Mouse (Mus musculus) erythroid progenitor cell, adult 5-6 weeks (primary cell): ENCODE data around the gene Ttc16. TPM values are rescaled to one million over a fixed set of nuclear protein-coding genes. Genes with fewer than 3 reads are reported as not detected.

Source experiments
- total RNA-seq, 2 experiments: library from RNA; stranded (forward) in 1 of 2; stranded (reverse) in 1 of 2; fragments of 150-400 nt in 1 of 2; fragments of 186-747, 209-891 nt in 1 of 2; gene quantifications; 2 replicates each; pipeline versions ENCODE4 v1.2.3 to v1.2.4; 2015 to 2017; ENCODE audit warnings: low replicate concordance in 2 of 2

The Ttc16 gene
- total RNA-seq, 2 experiments from 2014 or later, result 1.3 TPM; not detected in 1

Other genes with a start within 250 kb of the Ttc16 start
- gene Fam102a, start 240.3 kb downstream of the Ttc16 start, total RNA-seq (2015; ENCODE audit: low replicate concordance), result 3.6 and 12.6 TPM in 2 replicates
- 0.77 and 3.0 TPM in 2 replicates for gene Fam102a, start 240.3 kb downstream of the Ttc16 start, total RNA-seq (2017; ENCODE audit: low replicate concordance)
- gene Dpm2, start 204.8 kb downstream of the Ttc16 start, total RNA-seq (2015; ENCODE audit: low replicate concordance), result 33.9 and 45.3 TPM in 2 replicates
- gene Dpm2, start 204.8 kb downstream of the Ttc16 start, total RNA-seq (2017; ENCODE audit: low replicate concordance), result 11.8 and 21.1 TPM in 2 replicates
- not detected in 2 replicates for gene Pip5kl1, start 200.8 kb downstream of the Ttc16 start, total RNA-seq (2015; ENCODE audit: low replicate concordance)
- gene Pip5kl1, start 200.8 kb downstream of the Ttc16 start, total RNA-seq (2017; ENCODE audit: low replicate concordance), result not detected in 2 replicates
- gene 9430097D07Rik, start 199.9 kb downstream of the Ttc16 start, total RNA-seq (2015; ENCODE audit: low replicate concordance), result not detected in 2 replicates
- gene 9430097D07Rik, start 199.9 kb downstream of the Ttc16 start, total RNA-seq (2017; ENCODE audit: low replicate concordance), result 0.90 TPM in 1 of 2 replicates, not detected in the other
- 2.9 and 3.8 TPM in 2 replicates for gene St6galnac4, start 188.5 kb downstream of the Ttc16 start, total RNA-seq (2015; ENCODE audit: low replicate concordance)
- 2.3 and 2.4 TPM in 2 replicates for gene St6galnac4, start 188.5 kb downstream of the Ttc16 start, total RNA-seq (2017; ENCODE audit: low replicate concordance)
- not detected in 2 replicates for gene St6galnac6, start 175.9 kb downstream of the Ttc16 start, total RNA-seq (2015; ENCODE audit: low replicate concordance)
- gene St6galnac6, start 175.9 kb downstream of the Ttc16 start, total RNA-seq (2017; ENCODE audit: low replicate concordance), result 0.64 and 3.9 TPM in 2 replicates
- 0.84 TPM in 1 of 2 replicates, not detected in the other for gene Ak1, start 153.9 kb downstream of the Ttc16 start, total RNA-seq (2015; ENCODE audit: low replicate concordance)
- gene Ak1, start 153.9 kb downstream of the Ttc16 start, total RNA-seq (2017; ENCODE audit: low replicate concordance), result not detected in 2 replicates
- 5.4 and 15.5 TPM in 2 replicates for gene Eng, start 129.0 kb downstream of the Ttc16 start, total RNA-seq (2015; ENCODE audit: low replicate concordance)
- 0.64 and 1.4 TPM in 2 replicates for gene Eng, start 129.0 kb downstream of the Ttc16 start, total RNA-seq (2017; ENCODE audit: low replicate concordance)
- gene Fpgs, start 71.5 kb downstream of the Ttc16 start, total RNA-seq (2015; ENCODE audit: low replicate concordance), result not detected in 2 replicates
- 1.5 and 3.7 TPM in 2 replicates for gene Fpgs, start 71.5 kb downstream of the Ttc16 start, total RNA-seq (2017; ENCODE audit: low replicate concordance)
- gene Cdk9, start 62.6 kb downstream of the Ttc16 start, total RNA-seq (2015; ENCODE audit: low replicate concordance), result 17.2 and 33.9 TPM in 2 replicates
- gene Cdk9, start 62.6 kb downstream of the Ttc16 start, total RNA-seq (2017; ENCODE audit: low replicate concordance), result 26.2 and 29.3 TPM in 2 replicates
- gene Sh2d3c, start 54.6 kb downstream of the Ttc16 start, total RNA-seq (2015; ENCODE audit: low replicate concordance), result 8.6 and 10.5 TPM in 2 replicates
- 1.5 and 3.3 TPM in 2 replicates for gene Sh2d3c, start 54.6 kb downstream of the Ttc16 start, total RNA-seq (2017; ENCODE audit: low replicate concordance)
- not detected in 2 replicates for gene 6330409D20Rik, start 34.6 kb downstream of the Ttc16 start, total RNA-seq (2015; ENCODE audit: low replicate concordance)
- not detected in 2 replicates for gene 6330409D20Rik, start 34.6 kb downstream of the Ttc16 start, total RNA-seq (2017; ENCODE audit: low replicate concordance)
- 2.9 and 4.2 TPM in 2 replicates for gene Tor2a, start 18.4 kb downstream of the Ttc16 start, total RNA-seq (2015; ENCODE audit: low replicate concordance)
- gene Tor2a, start 18.4 kb downstream of the Ttc16 start, total RNA-seq (2017; ENCODE audit: low replicate concordance), result 0.91 and 4.5 TPM in 2 replicates
- gene Ptrh1, start 153 bp upstream of the Ttc16 start, total RNA-seq (2015; ENCODE audit: low replicate concordance), result 2.2 TPM in 1 of 2 replicates, not detected in the other
- 11.3 TPM in 1 of 2 replicates, not detected in the other for gene Ptrh1, start 153 bp upstream of the Ttc16 start, total RNA-seq (2017; ENCODE audit: low replicate concordance)
- gene Cfap157, start 8.8 kb upstream of the Ttc16 start, total RNA-seq (2015; ENCODE audit: low replicate concordance), result not detected in 2 replicates
- not detected in 2 replicates for gene Cfap157, start 8.8 kb upstream of the Ttc16 start, total RNA-seq (2017; ENCODE audit: low replicate concordance)
- 0.84 and 1.4 TPM in 2 replicates for gene Stxbp1, start 71.6 kb upstream of the Ttc16 start, total RNA-seq (2015; ENCODE audit: low replicate concordance)
- gene Stxbp1, start 71.6 kb upstream of the Ttc16 start, total RNA-seq (2017; ENCODE audit: low replicate concordance), result 0.61 and 4.0 TPM in 2 replicates
- 2.2 and 8.8 TPM in 2 replicates for gene Fam129b, start 100.5 kb upstream of the Ttc16 start, total RNA-seq (2015; ENCODE audit: low replicate concordance)
- 5.0 and 11.5 TPM in 2 replicates for gene Fam129b, start 100.5 kb upstream of the Ttc16 start, total RNA-seq (2017; ENCODE audit: low replicate concordance)
- 414 and 420 TPM in 2 replicates for gene Rpl12, start 185.9 kb upstream of the Ttc16 start, total RNA-seq (2015; ENCODE audit: low replicate concordance)
- 266 and 285 TPM in 2 replicates for gene Rpl12, start 185.9 kb upstream of the Ttc16 start, total RNA-seq (2017; ENCODE audit: low replicate concordance)
- gene Lrsam1, start 186.0 kb upstream of the Ttc16 start, total RNA-seq (2015; ENCODE audit: low replicate concordance), result 3.8 TPM in 1 of 2 replicates, not detected in the other
- 0.30 and 1.0 TPM in 2 replicates for gene Lrsam1, start 186.0 kb upstream of the Ttc16 start, total RNA-seq (2017; ENCODE audit: low replicate concordance)
- gene Slc2a8, start 206.4 kb upstream of the Ttc16 start, total RNA-seq (2015; ENCODE audit: low replicate concordance), result 1.3 and 2.2 TPM in 2 replicates
- gene Slc2a8, start 206.4 kb upstream of the Ttc16 start, total RNA-seq (2017; ENCODE audit: low replicate concordance), result 1.0 and 2.0 TPM in 2 replicates